Mouse (Mus musculus): ENCODE data around the gene Gpr88. TPM values are rescaled to one million over a fixed set of nuclear protein-coding genes. Genes with fewer than 3 reads are reported as not detected.

Gene Gpr88
- total RNA-seq, 2 experiments from 2014 or later = not detected

GRCm38 (mm10) chr3:116205346-116206219, 47.7 kb downstream of the Gpr88 start:
- intact Hi-C loops (cut with DNase I) = loop anchor here (5.0 kb wide), 1 partner anchor 163 kb away; no protein-coding TSS in a partner anchor
- DNase-seq = no peak

DNA sequence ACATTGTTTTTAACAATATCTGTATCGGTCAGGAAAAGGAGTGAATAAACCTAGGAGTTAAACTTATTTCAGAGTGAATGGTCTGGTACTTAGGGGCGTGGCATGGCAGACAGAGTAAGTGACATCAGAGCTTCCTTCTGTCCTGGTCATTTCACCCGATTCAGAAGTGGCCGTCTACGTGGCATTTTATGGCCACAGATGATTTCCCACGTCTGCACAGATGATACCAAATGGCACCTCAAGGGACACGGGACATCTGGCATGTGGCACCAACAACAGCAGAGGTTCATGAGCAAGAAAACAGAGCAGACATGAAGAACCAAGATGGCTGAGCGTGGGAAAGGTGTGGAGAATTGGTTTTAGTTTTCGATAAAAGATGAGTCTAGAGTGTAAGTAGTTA, 48.7 kb downstream of the Gpr88 start:
- intact Hi-C loops (cut with DNase I) = loop anchor here (5.0 kb wide), 1 partner anchor 162 kb away; no protein-coding TSS in a partner anchor
- DNase-seq = no peak

DNA sequence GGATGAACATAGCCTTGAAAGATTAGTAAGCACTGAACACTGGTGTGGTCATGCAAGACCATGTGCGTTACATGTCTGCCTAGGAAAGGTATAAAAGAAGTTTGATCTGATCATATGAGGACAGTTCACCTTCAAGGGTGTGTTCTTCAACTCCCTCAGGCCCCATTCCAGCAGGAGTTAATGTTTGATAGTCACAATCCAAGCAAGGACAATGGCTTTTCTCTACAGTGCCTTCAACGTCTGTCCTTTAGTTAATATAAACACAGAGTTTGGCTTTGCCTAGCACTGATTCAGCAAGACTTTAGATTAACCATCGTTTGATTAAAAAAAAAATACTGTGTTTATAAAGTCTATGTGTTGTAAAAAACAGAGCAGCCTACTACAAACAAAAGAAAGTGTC, 49.4 kb downstream of the Gpr88 start:
- no peak for DNase-seq
- intact Hi-C loops (cut with DNase I) = no loop called here

GRCm38 (mm10) chr3:116200060-116200459, 53.2 kb downstream of the Gpr88 start:
- no peak for DNase-seq
- intact Hi-C loops (cut with DNase I) = no loop called here

Other genes starting within 250 kb of the Gpr88 start
- gene Slc30a7, start 246.1 kb downstream of the Gpr88 start, total RNA-seq (2021) = 1 to 10 TPM; 5.7 to 5.8 TPM
- 1 to 10 TPM; 8.3 to 9.1 TPM for gene Extl2, start 246.0 kb downstream of the Gpr88 start, total RNA-seq (2021)
- gene Vcam1, start 123.8 kb downstream of the Gpr88 start, total RNA-seq (2021) = 1 to 10 TPM; 2.9 to 4.0 TPM
- 10 to 100 TPM; 20.6 to 23.8 TPM for gene Cdc14a, start 170.5 kb upstream of the Gpr88 start, total RNA-seq (2021)

Measured in gastrocnemius, postnatal 36 days (tissue).